Mouse (Mus musculus) CH12.LX (cell line): ENCODE results near the gene Spa17.

Source experiments
- CTCF ChIP-seq, 2 experiments: IDR thresholded peaks in 1 of 2; conservative IDR thresholded peaks in 1 of 2; 2 replicates each; pipeline ENCODE4 v1.5.1; 2011 to 2012; ENCODE audit warnings: low read depth in 2 of 2, low read length in 2 of 2, improper control_type of control experiment in 1 of 2, inconsistent platforms in 1 of 2, mild to moderate bottlenecking in 1 of 2, moderate library complexity in 1 of 2
- MAX ChIP-seq: IDR thresholded peaks from 2 replicates; pipeline ENCODE4 v1.6.1; 2011; ENCODE audit warnings: low read length, improper control_type of control experiment

DNA sequence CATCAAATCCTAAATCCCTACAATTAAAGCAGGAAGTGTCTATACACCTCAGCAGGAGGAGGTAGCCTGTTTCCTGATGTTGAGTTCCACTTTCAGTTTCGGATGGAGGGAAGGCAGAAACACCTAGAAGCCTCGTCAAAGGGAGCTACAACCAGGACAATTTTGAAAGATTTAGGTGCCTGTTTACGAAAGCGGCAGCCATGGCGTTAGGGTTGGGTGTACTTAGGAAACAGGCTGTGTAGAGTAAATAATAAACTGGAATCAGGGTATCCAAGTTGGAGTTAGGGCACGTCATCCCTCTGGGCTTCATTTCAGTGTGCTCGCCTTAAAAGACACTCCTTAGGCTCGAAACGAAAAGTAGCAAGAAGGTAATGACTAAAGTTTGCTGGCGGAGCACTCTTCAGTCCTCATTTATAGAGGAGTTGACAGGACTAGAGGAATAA is 42.9 kb upstream of the Spa17 start:
- peak; percentile 38; the same call in 1 of the 2 replicates for TF ChIP-seq MAX
- TF ChIP-seq CTCF (conservative IDR thresholded peaks at IDR 0.05 in 1 of 2, IDR thresholded peaks at IDR 0.05 in 1 of 2; ENCODE audit: low read depth in 2 of 2, low read length in 2 of 2): no peak
